Mouse (Mus musculus) thymus, postnatal 25 days (tissue): ENCODE data around the gene Bhlha9.

Source experiments
- DNase-seq: peaks from one replicate; pipeline ENCODE4 v3.0.0; 2022

Bhlha9 gene

GRCm38 (mm10) chr11:76671871-76672475, at the start of gene Bhlha9:
Gene Bhlha9, plus strand, starts transcription at chr11:76672470.
- no peak for DNase-seq

DNA sequence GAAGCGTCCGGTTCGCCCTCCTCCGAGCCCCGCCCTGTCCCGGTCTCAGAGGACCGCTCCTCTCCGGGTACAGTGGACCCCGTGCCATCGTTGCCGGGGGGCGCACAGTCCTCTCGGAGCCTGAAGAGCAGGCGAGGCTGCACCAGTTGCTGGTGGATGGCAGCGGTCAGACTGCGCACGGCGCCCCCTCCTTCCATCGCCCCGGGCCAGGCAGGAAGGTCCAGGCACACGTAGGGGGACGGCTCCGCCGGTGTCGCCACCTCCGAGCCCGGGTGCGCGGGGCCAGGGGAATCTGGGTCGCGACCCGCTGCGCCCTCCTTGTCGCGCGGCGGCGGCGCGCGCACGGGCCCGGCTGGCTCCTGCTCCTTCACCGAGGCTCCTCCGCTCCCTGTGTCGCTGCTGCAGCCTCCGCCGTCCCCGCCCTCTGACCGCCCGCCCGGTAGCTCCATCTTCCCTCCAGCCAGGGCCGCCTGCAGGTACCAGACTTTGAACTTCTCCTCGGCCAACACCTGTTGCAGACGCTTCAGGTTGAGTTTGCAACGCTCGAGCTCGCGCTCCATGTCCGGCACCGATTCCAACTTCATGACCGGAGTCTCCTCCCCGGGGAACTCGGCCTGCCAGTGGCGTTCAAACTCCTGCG, 49.6 kb upstream of the Bhlha9 start:
- peak; percentile 14 for DNase-seq

DNA sequence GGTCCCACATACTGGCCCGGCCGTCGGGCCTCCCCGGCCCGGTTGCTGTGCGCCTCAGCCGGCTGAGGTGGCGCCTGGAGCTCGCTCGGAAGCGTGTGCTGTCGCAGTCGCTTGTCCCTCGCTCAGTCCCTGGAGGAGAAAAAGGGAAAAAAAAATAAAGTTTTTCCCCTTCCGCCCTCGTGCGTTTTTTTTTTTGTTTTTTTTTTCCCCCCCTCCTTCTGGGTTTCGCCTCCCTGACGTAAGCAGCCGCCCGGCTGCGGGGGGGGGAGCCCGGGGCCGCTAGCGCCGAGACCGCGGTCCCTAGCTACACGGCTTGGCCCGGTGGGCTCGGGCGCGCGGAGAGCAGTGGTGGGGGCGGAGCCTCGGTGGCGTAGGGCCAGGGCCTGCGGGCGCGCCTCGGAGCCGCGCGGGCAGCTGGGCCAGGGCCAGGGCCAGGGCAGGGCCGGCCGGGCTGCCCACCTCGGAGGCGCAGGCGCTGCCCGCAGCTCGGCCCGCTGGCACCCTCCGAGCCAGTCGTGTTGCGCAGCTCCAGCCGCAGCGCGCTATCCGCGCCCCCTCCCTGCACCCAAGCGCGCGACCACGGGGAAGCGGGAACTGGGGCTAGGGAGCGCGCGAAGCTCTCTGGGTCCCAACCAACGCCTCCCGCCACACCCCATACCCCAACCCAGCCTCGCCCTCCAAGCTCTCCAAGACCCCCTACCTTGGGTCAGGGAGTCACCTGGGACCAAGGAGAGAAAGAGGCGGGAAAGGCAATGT, 48.9 kb upstream of the Bhlha9 start:
- peak; percentile 42 for DNase-seq

GRCm38 (mm10) chr11:76624071-76624470, 48.2 kb upstream of the Bhlha9 start:
- DNase-seq: no peak

- DNase-seq: no peak
Measured at GRCm38 (mm10) chr11:76624881-76625280, 47.4 kb upstream of the Bhlha9 start.

DNA sequence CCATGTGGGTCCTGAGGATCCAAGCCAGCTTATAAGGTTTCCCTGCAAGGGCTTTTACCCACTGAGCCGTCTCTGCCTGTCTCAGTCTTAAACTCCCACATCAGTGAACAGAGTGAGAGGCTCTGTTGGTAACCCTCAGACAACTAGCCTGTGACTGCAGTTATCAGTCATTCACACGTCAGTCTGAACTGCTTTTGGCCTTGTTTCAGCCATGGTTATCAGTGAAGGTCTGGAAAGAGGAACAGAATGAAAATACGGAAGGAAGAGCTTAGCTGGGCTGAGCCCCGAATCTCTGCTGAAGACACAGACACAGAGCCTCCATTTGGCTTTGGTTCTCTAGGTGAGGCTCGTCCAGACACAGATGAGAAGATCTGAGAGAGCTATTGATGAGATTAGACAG, 43.7 kb upstream of the Bhlha9 start:
- DNase-seq: no peak

GRCm38 (mm10) chr11:76630023-76630422, 42.2 kb upstream of the Bhlha9 start:
- no peak for DNase-seq

DNA sequence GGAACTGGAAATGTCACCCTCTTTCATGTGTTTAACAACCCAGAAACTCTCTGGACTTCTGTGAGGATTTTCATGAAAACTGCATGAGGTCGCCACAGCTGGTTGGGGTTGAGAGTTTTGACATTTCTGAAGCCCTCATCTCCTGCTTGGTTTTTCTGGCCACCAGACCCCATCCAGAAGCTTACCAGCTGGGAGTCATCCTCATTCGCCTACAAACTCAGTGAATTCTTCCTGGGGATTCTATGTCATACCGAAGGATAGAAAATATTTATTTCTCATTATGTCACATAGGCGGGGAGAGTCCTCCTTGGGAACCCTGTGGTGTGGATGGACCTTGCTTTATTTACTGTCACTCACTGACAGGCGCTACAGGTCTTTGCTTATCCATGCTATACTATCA, 41.8 kb upstream of the Bhlha9 start:
- DNase-seq: no peak

GRCm38 (mm10) chr11:76639269-76639985, 32.8 kb upstream of the Bhlha9 start:
- no peak for DNase-seq

GRCm38 (mm10) chr11:76640231-76640630, 32.0 kb upstream of the Bhlha9 start:
- DNase-seq: no peak

- DNase-seq: no peak
Measured at GRCm38 (mm10) chr11:76644257-76644656, 28.0 kb upstream of the Bhlha9 start.

DNA sequence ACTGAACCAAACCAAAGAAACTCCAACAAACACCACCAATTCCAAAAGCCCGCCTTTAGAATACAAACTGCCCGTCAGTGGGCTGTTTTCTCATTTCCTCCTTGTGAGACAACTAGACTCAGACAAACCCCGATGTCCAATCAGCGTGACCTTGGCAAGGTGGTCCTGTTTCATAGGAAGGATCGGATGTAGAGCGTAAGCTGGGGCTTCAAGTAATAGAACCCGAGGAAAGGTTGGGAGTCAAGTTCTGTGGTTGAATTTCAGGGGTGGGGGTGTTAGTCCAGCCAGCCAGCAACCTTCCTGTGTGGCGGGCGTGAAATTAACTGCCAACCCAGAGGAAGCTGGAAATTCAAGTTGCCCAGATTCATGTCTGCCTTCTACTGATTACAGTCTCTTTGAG, 27.2 kb upstream of the Bhlha9 start:
- no peak for DNase-seq

GRCm38 (mm10) chr11:76645955-76646354, 26.3 kb upstream of the Bhlha9 start:
- peak; percentile 86 for DNase-seq

DNA sequence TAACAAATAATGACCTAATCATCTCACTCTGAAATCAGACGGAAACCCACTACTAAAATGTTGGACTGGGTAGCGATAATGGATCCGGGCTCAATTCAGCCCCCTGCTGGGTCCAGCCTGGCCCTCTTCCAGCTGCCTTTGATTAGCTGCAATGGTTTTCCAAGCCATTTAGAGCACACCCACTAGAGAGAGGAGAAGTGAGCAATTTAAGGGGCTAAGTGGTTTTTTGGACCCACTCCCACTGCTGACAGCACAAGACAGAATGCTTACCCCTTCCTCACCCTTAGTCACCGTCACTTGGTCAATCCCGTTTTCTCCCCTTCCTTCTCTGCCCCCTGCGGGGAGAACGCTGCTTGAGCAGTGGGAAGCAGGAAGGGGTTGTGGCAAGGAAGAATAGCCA, 25.2 kb upstream of the Bhlha9 start:
- DNase-seq: no peak

GRCm38 (mm10) chr11:76647500-76647899, 24.8 kb upstream of the Bhlha9 start:
- DNase-seq: peak; percentile 73

- no peak for DNase-seq
Measured at GRCm38 (mm10) chr11:76650862-76651560, 21.3 kb upstream of the Bhlha9 start.

DNA sequence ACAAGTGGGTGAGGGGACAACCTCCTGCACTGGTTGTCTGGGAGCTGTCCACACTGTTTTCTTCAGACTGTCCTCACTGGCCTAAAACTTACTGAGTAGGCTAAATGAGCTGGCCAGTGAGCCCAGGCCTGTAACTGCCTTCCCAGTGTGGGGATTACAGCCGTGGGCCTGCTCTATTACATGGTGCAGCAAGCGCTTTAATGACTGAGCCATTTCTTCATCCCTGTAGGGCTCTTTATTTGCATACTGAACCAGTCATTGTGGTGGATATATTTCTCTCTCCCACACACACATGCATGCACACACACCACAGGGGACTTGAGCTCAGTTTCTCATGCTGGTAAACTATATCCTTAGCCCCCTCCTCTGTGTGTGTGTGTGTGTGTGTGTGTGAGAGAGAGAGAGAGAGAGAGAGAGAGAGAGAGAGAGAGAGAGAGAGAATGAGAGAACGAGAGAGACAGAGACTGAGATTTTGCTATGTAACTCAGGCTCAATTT, 19.4 kb upstream of the Bhlha9 start:
- no peak for DNase-seq

DNA sequence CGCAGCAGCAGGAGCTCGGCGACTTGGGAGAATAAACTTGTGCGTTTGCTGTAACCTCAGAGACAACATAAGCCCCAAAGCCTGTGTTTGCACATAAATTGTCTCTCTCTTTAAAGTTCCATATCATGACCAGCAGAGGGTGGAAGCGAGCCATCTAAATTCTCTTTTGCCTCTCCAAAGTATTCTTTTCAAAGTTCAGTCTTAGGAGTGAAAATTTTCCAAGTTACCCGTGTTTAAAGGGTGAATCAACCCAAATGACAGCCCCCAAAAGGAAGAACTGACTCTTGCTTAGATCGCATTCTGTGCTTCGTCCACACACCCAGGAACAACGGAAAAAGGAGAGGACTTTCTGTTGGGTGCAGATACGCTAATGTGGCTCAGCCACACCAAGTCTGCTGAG, 17.2 kb upstream of the Bhlha9 start:
- peak; percentile 27 for DNase-seq

- no peak for DNase-seq
Measured at GRCm38 (mm10) chr11:76657450-76657970, 14.8 kb upstream of the Bhlha9 start.

GRCm38 (mm10) chr11:76659138-76659930, 12.9 kb upstream of the Bhlha9 start:
- DNase-seq: no peak

DNA sequence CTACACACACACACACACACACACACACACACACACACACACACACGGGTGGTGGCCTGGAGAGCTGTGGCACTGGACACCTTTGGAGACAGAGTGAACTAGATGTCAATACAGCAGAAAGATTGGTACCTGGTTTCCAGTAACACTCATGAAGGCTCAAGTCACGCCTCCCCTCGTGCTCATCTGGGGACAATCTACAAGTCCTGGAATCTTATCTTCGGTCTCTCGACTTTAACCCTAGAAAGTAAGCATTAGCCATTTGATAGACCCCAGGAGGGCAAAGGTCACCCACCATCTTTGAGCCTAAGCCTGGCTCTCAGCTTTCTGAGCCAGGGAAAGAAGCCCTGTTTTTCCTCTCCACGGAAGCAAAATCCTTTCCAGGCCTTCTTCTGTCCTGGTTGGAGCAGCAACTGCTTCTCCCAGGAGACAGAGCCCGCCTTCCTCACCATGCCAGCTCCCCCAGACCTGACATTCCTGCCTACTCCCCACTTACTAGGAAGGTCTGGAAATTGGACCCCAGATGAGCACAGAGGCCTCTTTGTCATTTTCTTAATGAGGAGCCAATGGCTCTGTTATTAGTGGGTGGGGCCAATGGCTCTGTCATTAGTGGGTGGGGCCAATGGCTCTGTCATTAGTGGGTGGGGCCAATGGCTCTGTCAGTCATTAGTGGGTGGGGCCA, 10.3 kb upstream of the Bhlha9 start:
- no peak for DNase-seq
